Mouse (Mus musculus): ENCODE data around the gene Pskh1.

Pskh1 gene

DNA sequence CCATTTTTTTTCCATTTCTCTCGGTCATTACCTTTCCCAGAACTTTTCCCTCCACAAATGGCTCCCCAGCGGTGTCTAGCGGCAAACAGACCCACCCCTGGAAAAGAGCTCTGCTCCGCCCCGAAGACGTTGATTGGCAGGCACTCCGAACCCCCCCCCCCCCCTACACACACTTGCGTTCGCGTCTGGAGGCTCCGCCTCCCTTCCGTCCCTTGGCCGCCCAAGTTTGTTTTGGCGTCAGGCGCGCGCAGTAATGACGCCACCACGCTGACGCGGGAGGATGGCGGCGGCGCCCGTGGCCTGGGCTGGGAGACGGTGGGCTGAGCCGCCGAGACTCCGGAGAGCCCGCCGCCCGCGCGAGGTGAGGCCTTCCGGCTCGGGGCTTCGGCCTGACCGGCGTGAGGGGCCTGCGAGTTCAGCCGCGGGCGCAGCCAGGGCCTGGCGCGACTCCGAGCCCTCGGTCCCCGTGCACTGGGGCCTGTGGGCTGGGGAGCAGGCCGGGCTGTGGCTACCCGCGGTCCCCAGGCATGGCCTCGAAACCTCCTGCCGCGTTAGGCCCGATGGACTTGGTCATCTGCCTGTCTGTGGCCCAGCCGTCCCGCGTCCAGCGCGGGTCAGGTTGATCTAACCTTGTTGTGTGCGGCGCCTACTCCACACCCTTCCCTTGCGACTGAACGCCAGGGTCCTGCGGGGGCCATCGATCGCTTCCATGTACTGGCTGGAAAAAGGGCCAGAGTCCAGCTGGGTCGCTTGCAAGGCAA is at the start of gene Pskh1:
Gene Pskh1, plus strand, starts transcription at position 262 of the 761 bp plus-strand sequence.
- in situ Hi-C loops (cut with MboI; ENCODE audit: unreplicated experiment in 2 of 2): no loop called here

- in situ Hi-C loops (cut with MboI; ENCODE audit: unreplicated experiment in 2 of 2): no loop called here
Observed at GRCm38 (mm10) chr8:105850611-105851010, 49.6 kb upstream of the Pskh1 start.

- in situ Hi-C loops (cut with MboI; ENCODE audit: unreplicated experiment in 2 of 2): no loop called here
Observed at GRCm38 (mm10) chr8:105851651-105852143, 48.5 kb upstream of the Pskh1 start.

GRCm38 (mm10) chr8:105852146-105852729 is 48.0 kb upstream of the Pskh1 start:
- in situ Hi-C loops (cut with MboI; ENCODE audit: unreplicated experiment in 2 of 2): no loop called here

- in situ Hi-C loops (cut with MboI; ENCODE audit: unreplicated experiment in 2 of 2): no loop called here
Observed at GRCm38 (mm10) chr8:105853178-105853577, 47.1 kb upstream of the Pskh1 start, which contains the start of gene Cenpt. TSS of gene Cenpt (minus strand) at chr8:105853278.

GRCm38 (mm10) chr8:105854303-105854702 is 45.9 kb upstream of the Pskh1 start:
- in situ Hi-C loops (cut with MboI; ENCODE audit: unreplicated experiment in 2 of 2): no loop called here

GRCm38 (mm10) chr8:105854715-105855216 is 45.5 kb upstream of the Pskh1 start, which contains the start of gene Thap11:
TSS of gene Thap11 (plus strand) at chr8:105855132.
- in situ Hi-C loops (cut with MboI; ENCODE audit: unreplicated experiment in 2 of 2): no loop called here

DNA sequence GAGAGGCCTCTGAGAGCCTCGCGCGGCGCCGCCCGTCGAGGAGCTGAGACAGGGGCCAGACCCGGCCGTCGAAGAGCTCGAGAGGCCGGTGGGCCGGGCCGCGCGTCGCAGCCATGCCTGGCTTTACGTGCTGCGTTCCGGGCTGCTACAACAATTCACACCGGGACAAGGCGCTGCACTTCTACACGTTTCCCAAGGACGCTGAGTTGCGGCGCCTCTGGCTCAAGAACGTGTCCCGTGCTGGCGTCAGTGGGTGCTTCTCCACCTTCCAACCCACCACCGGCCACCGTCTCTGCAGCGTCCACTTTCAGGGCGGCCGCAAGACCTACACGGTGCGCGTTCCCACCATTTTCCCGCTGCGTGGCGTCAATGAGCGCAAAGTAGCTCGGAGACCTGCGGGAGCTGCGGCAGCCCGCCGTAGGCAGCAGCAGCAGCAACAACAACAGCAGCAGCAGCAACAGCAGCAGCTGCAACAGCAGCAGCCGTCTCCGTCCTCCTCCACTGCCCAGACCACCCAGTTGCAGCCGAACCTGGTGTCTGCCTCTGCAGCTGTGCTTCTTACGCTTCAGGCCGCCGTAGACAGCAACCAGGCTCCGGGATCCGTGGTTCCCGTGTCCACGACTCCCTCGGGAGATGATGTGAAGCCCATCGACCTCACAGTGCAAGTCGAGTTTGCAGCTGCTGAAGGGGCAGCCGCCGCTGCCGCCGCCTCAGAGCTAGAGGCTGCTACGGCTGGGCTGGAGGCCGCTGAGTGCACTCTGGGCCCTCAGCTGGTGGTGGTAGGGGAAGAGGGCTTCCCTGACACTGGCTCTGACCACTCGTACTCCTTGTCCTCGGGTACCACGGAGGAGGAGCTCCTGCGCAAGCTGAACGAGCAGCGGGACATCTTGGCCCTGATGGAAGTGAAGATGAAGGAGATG is 44.7 kb upstream of the Pskh1 start:
- in situ Hi-C loops (cut with MboI; ENCODE audit: unreplicated experiment in 2 of 2): no loop called here

GRCm38 (mm10) chr8:105856168-105856835 is 43.9 kb upstream of the Pskh1 start:
- in situ Hi-C loops (cut with MboI; ENCODE audit: unreplicated experiment in 2 of 2): no loop called here

DNA sequence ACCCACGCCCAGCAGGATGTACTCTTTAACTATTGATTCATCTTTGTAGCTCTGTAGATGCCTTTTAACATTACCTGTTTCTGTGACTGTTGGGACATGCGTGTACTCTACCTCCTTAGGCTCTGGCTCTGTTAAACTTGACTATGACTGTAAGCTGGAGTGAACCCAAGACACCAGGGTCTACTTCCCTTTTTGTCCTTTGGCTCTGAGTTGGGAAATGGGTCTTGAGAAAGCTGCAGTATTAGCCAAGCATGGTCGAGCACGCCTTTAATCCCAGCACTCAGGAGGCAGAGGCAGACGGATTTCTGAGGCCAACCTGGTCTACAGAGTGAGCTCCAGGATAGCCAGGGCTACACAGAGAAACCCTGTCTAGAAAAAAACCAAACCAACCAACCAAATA is 41.7 kb upstream of the Pskh1 start:
- in situ Hi-C loops (cut with MboI; ENCODE audit: unreplicated experiment in 2 of 2): no loop called here

- in situ Hi-C loops (cut with MboI; ENCODE audit: unreplicated experiment in 2 of 2): no loop called here
Observed at GRCm38 (mm10) chr8:105859314-105859713, 40.9 kb upstream of the Pskh1 start.

- in situ Hi-C loops (cut with MboI; ENCODE audit: unreplicated experiment in 2 of 2): no loop called here
Observed at GRCm38 (mm10) chr8:105860143-105860981, 39.9 kb upstream of the Pskh1 start, which contains the start of gene Nutf2. TSS of gene Nutf2 (plus strand) at chr8:105860580.

DNA sequence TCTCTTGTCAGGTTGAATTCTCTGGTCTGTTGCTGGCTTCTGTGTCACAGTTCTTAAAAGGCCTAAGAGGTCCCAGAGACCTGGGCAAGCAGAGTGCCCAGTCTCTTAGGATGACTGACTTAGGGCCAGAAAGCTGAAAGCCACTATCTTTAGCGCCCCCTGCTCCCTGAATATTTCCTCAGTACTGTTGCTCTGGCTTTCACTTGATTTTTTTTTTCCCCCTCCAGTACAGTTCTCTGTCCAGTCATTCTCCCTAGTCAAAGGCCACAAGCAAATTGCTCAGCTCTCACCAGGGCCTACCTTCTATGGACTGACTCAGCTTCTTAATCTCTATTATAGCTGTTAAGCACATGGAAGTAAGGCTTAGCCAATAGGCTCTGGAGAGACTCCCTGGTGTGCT is 38.3 kb upstream of the Pskh1 start:
- in situ Hi-C loops (cut with MboI; ENCODE audit: unreplicated experiment in 2 of 2): no loop called here

- in situ Hi-C loops (cut with MboI; ENCODE audit: unreplicated experiment in 2 of 2): no loop called here
Observed at GRCm38 (mm10) chr8:105866364-105867029, 33.7 kb upstream of the Pskh1 start.

- in situ Hi-C loops (cut with MboI; ENCODE audit: unreplicated experiment in 2 of 2): no loop called here
Observed at GRCm38 (mm10) chr8:105874301-105874700, 25.9 kb upstream of the Pskh1 start.

GRCm38 (mm10) chr8:105880754-105881520 is 19.3 kb upstream of the Pskh1 start, which contains the start of gene Edc4:
TSS of gene Edc4 (plus strand) at chr8:105880881.
- in situ Hi-C loops (cut with MboI; ENCODE audit: unreplicated experiment in 2 of 2): no loop called here

DNA sequence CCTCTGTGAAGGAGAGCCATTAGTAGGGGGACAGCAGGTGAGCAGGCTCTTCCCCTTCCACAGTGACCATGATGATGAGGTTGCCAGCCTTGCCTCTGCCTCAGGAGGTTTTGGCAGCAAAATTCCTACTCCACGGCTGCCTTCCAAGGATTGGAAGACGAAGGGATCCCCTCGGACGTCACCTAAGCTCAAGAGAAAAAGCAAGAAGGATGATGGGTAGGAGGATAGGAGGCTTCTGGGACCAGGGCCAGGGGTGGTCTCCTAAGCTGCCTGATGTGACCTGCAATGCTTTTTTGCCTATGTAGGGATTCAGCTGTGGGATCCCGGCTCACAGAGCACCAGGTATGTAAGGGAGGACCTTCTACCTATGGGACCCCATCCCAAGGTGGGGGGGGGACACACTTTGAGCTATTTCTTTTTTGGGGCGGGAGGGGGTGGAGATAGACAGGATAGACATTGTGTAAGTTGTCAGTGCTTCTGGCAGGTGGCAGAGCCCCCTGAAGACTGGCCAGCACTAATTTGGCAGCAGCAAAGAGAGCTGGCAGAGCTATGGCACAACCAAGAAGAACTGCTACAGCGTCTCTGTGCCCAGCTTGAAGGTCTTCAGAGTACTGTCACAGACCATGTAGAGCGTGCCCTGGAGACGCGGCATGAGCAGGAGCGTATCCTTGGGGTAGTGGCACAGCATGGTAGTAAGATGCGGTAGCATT is 10.3 kb upstream of the Pskh1 start:
- in situ Hi-C loops (cut with MboI; ENCODE audit: unreplicated experiment in 2 of 2): loop anchor here (5.0 kb wide), 2 partner anchors 37 to 127 kb away; no protein-coding TSS in a partner anchor

Data from v-Abl transformed pro-B cells (cell line).